Mouse (Mus musculus) heart, embryonic 12.5 days (tissue): ENCODE measurements around the gene Gm6583. TPM values are rescaled to one million over a fixed set of nuclear protein-coding genes. Genes with fewer than 3 reads are reported as not detected.

ENCODE experiments used
- ATAC-seq: fragments of 200-750 bp; cut with Nextera tagmentation; 2 replicates; pipeline ENCODE4 v1.8.0; 2017; ENCODE audit warnings: moderate TSS enrichment, moderate library complexity; ENCODE audit not compliant: insufficient number of reproducible peaks, low FRiP score
- H3K27ac ChIP-seq: fragments of 300-500 bp; sonication (generic); 2 replicates; pipeline ENCODE4 v1.5.1; 2016; ENCODE audit warnings: mild to moderate bottlenecking, moderate library complexity; ENCODE audit not compliant: poor library complexity, severe bottlenecking
- H3K27me3 ChIP-seq: fragments of 300-500 bp; sonication (generic); replicated peaks from 2 replicates; pipeline ENCODE4 v1.6.1; 2016; ENCODE audit warnings: mild to moderate bottlenecking, moderate library complexity
- H3K36me3 ChIP-seq: fragments of 300-500 bp; sonication (generic); 2 replicates; pipeline ENCODE4 v1.6.1; 2016; ENCODE audit warnings: mild to moderate bottlenecking, moderate library complexity
- H3K4me1 ChIP-seq: fragments of 300-500 bp; sonication (generic); replicated peaks from 2 replicates; pipeline ENCODE4 v1.6.1; 2016; ENCODE audit warnings: mild to moderate bottlenecking
- H3K4me2 ChIP-seq: fragments of 300-500 bp; sonication (generic); 2 replicates; pipeline ENCODE4 v1.6.1; 2016; ENCODE audit warnings: mild to moderate bottlenecking, moderate library complexity
- H3K4me3 ChIP-seq: fragments of 300-500 bp; sonication (generic); 2 replicates; pipeline ENCODE4 v1.5.1; 2016; ENCODE audit warnings: mild to moderate bottlenecking
- H3K9ac ChIP-seq: fragments of 300-500 bp; sonication (generic); 2 replicates; pipeline ENCODE4 v1.6.1; 2016; ENCODE audit warnings: mild to moderate bottlenecking, moderate library complexity
- H3K9me3 ChIP-seq: fragments of 300-500 bp; sonication (generic); replicated peaks from 2 replicates; pipeline ENCODE4 v1.6.1; 2016; ENCODE audit warnings: mild to moderate bottlenecking, moderate library complexity
- WGBS: fragments of 180-500 bp; shearing (Covaris S2); methylation state at CpG from one replicate; pipeline ENCODE4 v1.1.7; 2016; 5-methylcytosine and 5-hydroxymethylcytosine counted together
- polyA plus RNA-seq: library from polyadenylated mRNA; unstranded; fragments of >200 nt; fragmentation: Nextera tagmentation; extraction: Ambion mirVana; gene quantifications from 2 replicates; pipeline ENCODE4 v1.2.1, GENCODE M21; 2016

The Gm6583 gene
- polyA plus RNA-seq, 1 experiment from 2014 or later = 0.10 TPM

DNA sequence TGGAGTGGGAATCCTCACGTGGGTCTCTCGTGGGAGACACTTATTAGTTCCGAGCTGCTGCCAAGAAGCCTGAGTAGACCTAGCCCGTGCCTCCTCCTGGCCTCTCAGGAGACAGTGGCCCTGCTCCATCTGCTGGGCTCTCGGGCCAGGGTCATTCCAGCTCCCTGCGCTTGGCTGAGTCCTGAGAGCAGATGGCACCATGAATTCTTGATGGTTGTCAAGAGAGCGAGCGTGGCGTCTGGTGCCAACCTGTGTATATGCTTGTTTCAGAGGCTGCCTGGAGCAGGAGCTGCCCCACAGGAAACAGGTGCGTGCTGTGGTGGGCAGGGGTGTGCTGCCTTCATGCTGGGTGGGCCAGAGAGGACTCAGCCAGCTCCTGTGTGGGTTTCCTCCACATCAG lies 12.8 kb upstream of the Gm6583 start:
- Histone ChIP-seq H3K27me3 (peaks cover 6% of the 10 kb centered on the region), H3K4me3 (no peak overlapping the region), H3K36me3 (peaks cover 85% of the 10 kb centered on the region), H3K27ac (no peak overlapping the region), H3K4me1 (no peaks in the 10 kb centered on the region), H3K4me2 (no peak overlapping the region), H3K9me3 (no peaks in the 10 kb centered on the region), H3K9ac (no peak overlapping the region)
- 86% methylated on average over 10 of the region's 10 CpGs for WGBS
- no peak for ATAC-seq

DNA sequence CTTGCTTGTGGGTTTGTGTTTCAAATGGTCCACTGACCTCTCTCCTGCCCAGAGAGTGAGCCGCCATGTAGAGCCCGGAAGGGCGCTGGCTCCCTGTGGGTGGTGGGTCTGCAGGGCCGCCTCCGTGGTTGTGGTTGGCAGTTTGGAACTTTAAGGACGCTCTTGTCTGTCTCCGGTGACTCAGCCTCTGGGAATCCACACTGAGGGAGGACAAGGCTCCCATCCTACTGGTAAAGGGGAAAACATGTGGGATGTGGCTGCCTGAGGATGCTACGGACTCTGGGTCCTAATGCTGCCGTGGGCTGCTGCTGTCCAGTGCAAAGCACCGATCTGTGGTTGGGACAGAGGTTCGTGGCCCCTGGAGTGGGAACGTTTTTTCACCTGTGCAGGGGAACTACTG lies 12.1 kb upstream of the Gm6583 start:
- peaks cover 6% of the 10 kb centered on the region for H3K27me3 ChIP-seq
- peaks cover 86% of the 10 kb centered on the region for H3K36me3 ChIP-seq
- no peak overlapping the region for H3K4me3 ChIP-seq
- H3K9ac ChIP-seq = no peak overlapping the region
- no peak overlapping the region for H3K4me2 ChIP-seq
- 84% methylated on average over 12 of the region's 12 CpGs for WGBS
- no peaks in the 10 kb centered on the region for H3K9me3 ChIP-seq
- no peaks in the 10 kb centered on the region for H3K4me1 ChIP-seq
- no peak overlapping the region for H3K27ac ChIP-seq
- ATAC-seq = no peak

DNA sequence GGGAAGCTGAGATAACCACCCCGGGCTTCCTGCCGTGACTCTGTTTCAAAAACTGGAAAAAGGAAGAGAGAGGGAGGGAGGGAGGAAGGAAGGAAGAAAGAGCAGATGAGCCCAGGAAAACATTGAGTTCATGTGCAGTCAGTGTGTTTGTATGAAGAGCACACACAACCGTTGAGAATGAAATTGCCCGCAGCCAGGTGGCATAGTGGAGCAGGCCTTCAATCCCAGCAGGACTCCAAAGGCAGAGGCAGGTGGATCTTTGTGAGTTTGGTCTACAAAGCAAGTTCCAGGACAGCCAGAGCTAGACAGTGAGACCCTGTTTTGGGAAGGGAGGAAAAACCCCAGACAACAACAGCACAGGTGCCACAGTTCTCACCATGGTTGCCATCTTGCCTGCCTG lies 11.5 kb upstream of the Gm6583 start:
- Histone ChIP-seq H3K27me3 (peaks cover 6% of the 10 kb centered on the region), H3K9ac (no peak overlapping the region), H3K4me2 (no peak overlapping the region), H3K4me3 (no peak overlapping the region), H3K27ac (no peak overlapping the region), H3K9me3 (no peaks in the 10 kb centered on the region), H3K4me1 (no peaks in the 10 kb centered on the region), H3K36me3 (peaks cover 86% of the 10 kb centered on the region)
- no peak for ATAC-seq
- WGBS = 85% methylated on average over 4 of the region's 4 CpGs

DNA sequence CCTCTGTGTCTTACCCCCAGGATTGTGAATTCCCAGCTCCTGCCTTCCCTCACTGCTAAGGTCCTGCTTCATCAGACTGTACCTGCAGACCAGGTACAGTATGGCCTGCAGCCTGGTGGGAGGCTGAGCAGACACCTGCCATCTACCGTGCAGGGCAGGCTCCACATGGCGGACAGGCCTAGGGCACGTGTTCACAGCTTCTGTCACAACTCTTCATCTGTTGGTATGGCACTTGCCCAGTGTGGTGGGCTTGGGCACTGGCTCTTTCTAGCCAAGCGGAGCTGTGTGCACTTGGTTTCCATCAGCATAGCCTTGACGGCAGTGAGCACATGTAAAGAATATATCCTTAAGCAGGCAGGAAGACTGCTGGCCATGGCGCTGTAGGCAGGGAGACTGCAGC lies 11.0 kb upstream of the Gm6583 start:
- Histone ChIP-seq H3K4me1 (no peaks in the 10 kb centered on the region), H3K9me3 (no peaks in the 10 kb centered on the region), H3K4me2 (no peak overlapping the region), H3K27me3 (peaks cover 6% of the 10 kb centered on the region), H3K36me3 (peaks cover 86% of the 10 kb centered on the region), H3K9ac (no peak overlapping the region), H3K27ac (no peak overlapping the region), H3K4me3 (no peak overlapping the region)
- WGBS = 95% methylated on average over 6 of the region's 6 CpGs
- ATAC-seq = no peak

DNA sequence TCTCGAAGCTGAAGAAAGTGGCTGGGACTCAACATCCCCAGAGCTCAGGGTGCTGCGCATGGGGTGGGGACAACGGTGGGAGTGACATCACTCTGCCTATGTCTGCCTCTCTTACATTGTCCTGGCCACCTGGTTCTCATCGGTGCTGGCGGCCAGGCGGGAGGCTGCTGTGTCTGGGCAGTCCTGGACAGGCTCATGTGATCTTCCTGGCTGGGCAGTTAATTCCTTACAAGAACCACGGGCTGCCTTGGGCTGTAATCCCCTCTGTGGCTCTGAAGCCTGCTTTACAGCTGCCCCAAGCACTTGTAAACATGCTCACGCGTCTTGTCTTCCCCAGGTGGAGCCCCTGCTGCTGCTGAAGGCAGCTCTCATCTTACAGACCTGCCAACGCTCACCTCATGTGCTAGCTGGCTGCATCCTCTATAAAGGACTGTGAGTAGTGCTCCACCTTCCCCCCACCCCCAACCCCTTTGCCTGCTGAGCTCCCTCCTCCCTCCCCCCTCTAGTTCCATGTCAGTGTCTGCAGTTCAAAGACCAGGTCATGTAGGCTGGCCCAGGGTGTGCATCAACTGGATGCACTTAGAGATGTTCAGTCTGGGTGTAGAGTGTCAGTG lies 8.5 kb upstream of the Gm6583 start:
- Histone ChIP-seq H3K27me3 (peaks cover 6% of the 10 kb centered on the region), H3K4me2 (no peak overlapping the region), H3K9ac (no peak overlapping the region), H3K9me3 (no peaks in the 10 kb centered on the region), H3K27ac (no peak overlapping the region), H3K4me3 (no peak overlapping the region), H3K36me3 (peaks cover 63% of the 10 kb centered on the region), H3K4me1 (peaks cover 9% of the 10 kb centered on the region)
- ATAC-seq = no peak
- WGBS = 71% methylated on average over 10 of the region's 10 CpGs

DNA sequence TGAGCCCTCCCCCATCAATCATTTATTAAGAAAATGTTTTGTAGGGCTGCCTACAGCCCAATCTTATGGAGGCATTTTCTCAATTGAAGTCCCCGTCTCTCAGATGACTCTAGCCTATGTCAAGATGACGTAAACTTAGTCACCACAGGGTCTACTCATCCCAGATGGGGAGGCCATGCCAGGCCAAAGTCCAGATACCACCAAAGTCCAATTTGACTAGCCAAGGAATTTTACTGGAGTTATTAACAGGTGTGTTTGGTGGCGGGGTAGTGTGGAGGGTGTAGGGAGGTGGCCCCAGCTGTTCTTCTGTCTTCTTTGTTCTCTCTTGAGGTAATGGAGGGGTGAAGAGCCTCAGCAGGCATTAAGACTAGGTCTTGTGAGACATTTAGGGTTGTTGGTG lies 4.2 kb upstream of the Gm6583 start:
- 84% methylated on average over 3 of the region's 3 CpGs for WGBS
- peaks cover 35% of the 10 kb centered on the region for H3K27me3 ChIP-seq
- H3K9me3 ChIP-seq = no peaks in the 10 kb centered on the region
- ATAC-seq = no peak
- no peak overlapping the region for H3K9ac ChIP-seq
- H3K36me3 ChIP-seq = peaks cover 51% of the 10 kb centered on the region
- H3K27ac ChIP-seq = no peak overlapping the region
- H3K4me1 ChIP-seq = peaks cover 20% of the 10 kb centered on the region
- no peak overlapping the region for H3K4me2 ChIP-seq
- no peak overlapping the region for H3K4me3 ChIP-seq

DNA sequence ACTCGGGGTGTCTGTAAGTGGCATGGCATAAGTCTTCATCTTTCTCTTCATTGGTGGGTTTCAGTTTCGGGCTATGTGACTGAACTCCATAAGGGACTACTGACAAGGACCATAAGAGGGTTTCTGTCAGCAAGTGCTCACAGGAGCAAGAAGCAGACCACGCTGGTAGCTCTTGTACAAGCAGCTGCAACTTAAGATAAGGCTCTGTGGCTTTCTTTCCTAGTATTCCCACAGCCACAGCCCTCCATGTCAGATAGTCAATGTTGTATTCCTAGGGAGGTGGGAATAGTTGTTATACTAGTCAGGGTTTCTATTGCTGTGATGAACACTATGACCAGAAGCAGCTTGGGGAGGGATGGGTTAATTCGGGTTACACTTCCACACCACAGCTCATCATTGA lies 3.7 kb upstream of the Gm6583 start:
- Histone ChIP-seq H3K36me3 (peaks cover 50% of the 10 kb centered on the region), H3K27ac (no peak overlapping the region), H3K9ac (no peak overlapping the region), H3K4me2 (0 out of 2 replicates have a peak overlapping the region, but pooled peaks have one; percentile 3), H3K4me3 (no peak overlapping the region), H3K9me3 (no peaks in the 10 kb centered on the region), H3K27me3 (peaks cover 40% of the 10 kb centered on the region), H3K4me1 (peaks cover 20% of the 10 kb centered on the region)
- WGBS = 46% methylated on average over 4 of the region's 4 CpGs
- ATAC-seq = no peak

DNA sequence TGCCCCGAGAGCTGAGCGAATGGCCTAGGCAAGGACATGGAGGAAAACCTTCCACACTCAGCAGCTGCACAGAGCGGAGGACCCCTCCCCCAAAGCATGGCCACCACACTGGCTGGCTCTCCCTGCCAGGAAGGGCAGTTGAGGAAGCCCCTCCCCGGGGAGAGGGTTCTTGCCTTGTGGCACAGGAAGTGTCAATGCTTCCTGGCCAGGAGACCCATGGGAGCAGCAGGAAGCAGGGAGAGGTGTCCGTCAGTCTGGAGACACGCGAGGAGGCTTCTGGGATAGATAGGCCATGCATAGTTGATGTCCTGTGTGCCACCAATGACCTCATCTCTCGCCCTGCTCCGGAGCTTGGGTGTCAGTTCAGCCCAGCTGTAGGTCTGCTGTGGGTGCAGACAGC lies 489 bp upstream of the Gm6583 start:
- H3K9me3 ChIP-seq = no peaks in the 10 kb centered on the region
- peaks cover 47% of the 10 kb centered on the region for H3K27me3 ChIP-seq
- peaks cover 47% of the 10 kb centered on the region for H3K36me3 ChIP-seq
- no peak overlapping the region for H3K9ac ChIP-seq
- ATAC-seq = no peak
- peaks cover 20% of the 10 kb centered on the region for H3K4me1 ChIP-seq
- 73% methylated on average over 9 of the region's 9 CpGs for WGBS
- H3K27ac ChIP-seq = no peak overlapping the region
- H3K4me2 ChIP-seq = no peak overlapping the region
- no peak overlapping the region for H3K4me3 ChIP-seq

DNA sequence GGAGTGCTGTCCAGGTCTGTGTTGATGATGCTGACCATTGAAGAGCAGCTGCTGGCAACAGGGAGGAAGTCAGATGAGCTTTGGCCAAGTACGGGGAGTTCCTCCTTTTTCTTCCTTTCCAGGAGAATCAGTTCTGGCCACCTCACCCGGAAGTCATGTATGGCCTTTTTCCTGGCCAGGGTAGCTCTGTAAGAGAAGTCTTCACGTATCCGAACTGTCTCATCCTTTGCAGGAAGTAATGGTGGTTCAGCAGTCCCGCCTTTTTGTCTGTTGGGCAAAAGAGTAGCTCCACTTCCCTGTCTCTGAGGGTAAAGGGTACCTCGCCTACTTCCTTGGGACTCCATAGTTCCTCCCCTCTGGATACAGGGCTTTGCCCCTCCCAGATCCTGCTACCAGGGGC lies 340 bp downstream of the Gm6583 start:
- Histone ChIP-seq H3K27me3 (peaks cover 47% of the 10 kb centered on the region), H3K4me1 (peaks cover 20% of the 10 kb centered on the region), H3K36me3 (peaks cover 55% of the 10 kb centered on the region), H3K4me3 (no peak overlapping the region), H3K27ac (no peak overlapping the region), H3K9me3 (no peaks in the 10 kb centered on the region), H3K9ac (no peak overlapping the region), H3K4me2 (no peak overlapping the region)
- no peak for ATAC-seq
- WGBS = 81% methylated on average over 6 of the region's 6 CpGs

DNA sequence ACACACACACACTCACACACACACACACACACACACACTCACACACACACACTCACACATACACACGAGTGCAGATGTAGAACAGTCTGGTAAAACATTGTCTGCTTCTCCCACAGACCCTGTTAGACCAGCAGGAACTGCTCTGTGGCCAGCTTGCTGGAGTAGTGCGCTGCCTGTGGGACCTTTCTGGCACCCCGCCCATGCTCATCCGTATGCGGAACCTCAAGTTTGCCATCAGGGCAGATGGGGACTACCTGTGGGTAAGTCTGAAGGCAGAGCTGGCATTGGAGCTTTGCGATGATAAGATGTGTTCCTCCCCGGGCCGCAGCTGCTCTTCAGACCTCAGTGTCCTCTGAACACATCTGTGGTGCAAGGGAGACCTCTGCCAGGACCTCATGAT lies 6.7 kb downstream of the Gm6583 start:
- H3K9ac ChIP-seq = no peak overlapping the region
- H3K4me2 ChIP-seq = no peak overlapping the region
- H3K36me3 ChIP-seq = peaks cover 53% of the 10 kb centered on the region
- H3K9me3 ChIP-seq = no peaks in the 10 kb centered on the region
- no peak overlapping the region for H3K4me3 ChIP-seq
- 92% methylated on average over 8 of the region's 8 CpGs for WGBS
- ATAC-seq = no peak
- H3K4me1 ChIP-seq = no peaks in the 10 kb centered on the region
- H3K27me3 ChIP-seq = 0 out of 2 replicates have a peak, but pooled peaks cover 3% of the 10 kb centered on the region
- H3K27ac ChIP-seq = no peak overlapping the region

DNA sequence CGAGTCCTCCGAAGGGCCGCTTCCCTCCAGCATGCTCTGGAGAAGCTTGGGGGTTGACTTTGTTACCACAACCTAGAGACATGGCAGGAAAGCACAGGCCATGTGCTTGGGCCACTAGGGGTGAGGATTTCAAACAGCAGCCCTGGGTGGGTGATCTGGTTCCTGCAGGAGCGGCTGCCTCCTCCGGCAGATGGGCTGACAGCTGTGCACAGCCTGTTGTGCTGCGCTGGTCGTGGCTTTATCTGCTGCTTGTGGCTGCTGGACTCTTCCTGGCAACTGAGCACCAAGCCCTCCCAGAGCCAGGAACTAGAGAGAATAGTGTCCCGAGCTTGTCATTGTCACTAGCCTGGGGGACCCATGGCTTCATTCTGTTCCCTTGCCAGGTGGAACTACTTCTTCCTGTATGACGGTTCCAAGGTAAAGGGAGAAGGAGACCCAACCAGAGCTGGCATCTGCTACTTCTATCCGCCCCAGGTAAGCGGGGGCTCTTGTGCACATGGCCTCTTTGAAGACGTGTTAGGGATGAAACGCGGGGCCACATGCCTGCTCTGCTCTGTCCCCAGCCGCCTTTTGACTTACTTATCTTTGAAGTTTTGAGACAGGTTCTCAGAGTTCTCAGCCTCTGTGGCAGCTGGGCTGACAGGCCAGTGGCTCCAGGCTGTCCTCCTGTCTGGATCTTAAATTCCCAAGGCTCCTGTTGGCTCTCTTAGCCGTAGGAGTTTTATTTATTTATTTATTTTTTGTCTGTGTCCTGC lies 9.4 kb downstream of the Gm6583 start:
- H3K9ac ChIP-seq = no peak overlapping the region
- 79% methylated on average over 16 of the region's 16 CpGs for WGBS
- H3K4me2 ChIP-seq = no peak overlapping the region
- no peak overlapping the region for H3K27ac ChIP-seq
- no peak for ATAC-seq
- H3K4me1 ChIP-seq = peaks cover 12% of the 10 kb centered on the region
- no peak overlapping the region for H3K4me3 ChIP-seq
- H3K36me3 ChIP-seq = peaks cover 37% of the 10 kb centered on the region
- no peaks in the 10 kb centered on the region for H3K9me3 ChIP-seq
- no peaks in the 10 kb centered on the region for H3K27me3 ChIP-seq
